Mouse (Mus musculus) liver, embryonic 14.5 days (tissue): ENCODE results near the gene Lhx1.

Experiments used
- CTCF ChIP-seq: IDR thresholded peaks from 2 replicates; pipeline ENCODE4 v1.5.1; 2016; ENCODE audit warnings: antibody characterized with exemption, low read depth, control low read depth
- EP300 ChIP-seq: IDR thresholded peaks from 2 replicates; pipeline ENCODE4 v1.6.1; 2016; ENCODE audit warnings: antibody characterized with exemption, low read depth

DNA sequence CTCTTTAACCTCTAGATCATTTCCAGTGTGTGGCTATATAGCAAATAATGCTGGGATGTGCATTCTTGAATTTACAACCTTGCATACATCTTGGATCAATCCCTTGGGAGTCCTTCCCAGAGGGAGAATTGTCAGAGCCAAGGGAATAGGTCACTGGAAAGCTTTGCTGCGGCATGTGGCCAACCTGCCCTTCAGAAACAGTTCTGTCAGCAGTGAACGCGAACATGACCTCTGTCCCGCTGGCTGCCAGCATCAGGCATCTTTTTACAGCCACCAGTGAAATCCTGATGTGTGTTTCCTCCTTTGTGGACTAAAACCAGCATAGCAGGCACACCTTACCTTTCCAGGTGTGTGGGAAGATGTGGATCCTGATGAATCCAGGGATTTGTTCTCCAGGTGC lies 26.0 kb upstream of the Lhx1 start:
- no peak for TF ChIP-seq EP300
- TF ChIP-seq CTCF: no peak
